Mouse (Mus musculus) right cerebral cortex, postnatal 14 days (tissue): ENCODE results near the gene Apbb2.
A peak's percentile ranks its signal among the peaks of the same experiment; 100 is the strongest.

Experiments used
- DNase-seq: peaks from one replicate; pipeline ENCODE4 v3.0.0; 2022

Apbb2 gene

DNA sequence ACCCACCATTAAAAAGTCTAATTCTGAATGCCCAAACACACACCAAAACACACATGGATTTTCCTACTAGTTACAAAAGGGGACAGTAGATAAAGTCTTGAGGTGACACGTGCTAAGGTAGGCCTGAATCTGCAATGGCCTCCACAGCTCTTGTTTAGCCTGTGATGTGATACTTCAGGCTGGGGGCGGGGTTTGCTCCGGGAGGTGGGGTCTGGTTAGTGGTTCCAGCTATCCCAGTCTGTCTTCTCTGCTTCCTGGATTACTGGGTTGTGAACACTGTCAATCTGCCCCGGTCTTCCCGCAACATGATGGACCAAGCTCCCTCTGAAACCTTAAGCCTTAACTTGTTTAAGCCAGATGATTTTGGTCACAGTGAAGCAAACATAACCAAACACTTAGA, 210.0 kb downstream of the Apbb2 start:
- no peak for DNase-seq

DNA sequence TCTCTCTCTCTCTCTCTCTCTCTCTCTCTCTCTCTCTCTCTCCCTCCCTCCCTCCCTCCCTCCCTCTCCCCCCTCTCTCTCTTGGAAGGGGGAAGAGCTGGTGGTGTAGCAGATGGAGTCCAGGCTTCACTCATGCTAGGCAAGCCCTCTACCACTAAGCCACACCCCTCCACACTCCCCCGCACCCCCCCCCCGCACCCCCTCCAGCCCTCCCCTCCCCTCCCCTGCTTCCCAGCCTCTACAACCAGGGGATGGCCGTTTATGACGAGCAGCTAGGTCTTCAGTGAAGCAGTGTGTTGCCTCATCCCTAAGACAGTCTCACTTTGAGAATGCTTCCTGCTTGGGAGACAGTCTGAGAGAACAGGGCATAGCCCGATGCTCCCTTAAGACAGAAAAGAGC, 210.6 kb downstream of the Apbb2 start:
- DNase-seq = no peak

DNA sequence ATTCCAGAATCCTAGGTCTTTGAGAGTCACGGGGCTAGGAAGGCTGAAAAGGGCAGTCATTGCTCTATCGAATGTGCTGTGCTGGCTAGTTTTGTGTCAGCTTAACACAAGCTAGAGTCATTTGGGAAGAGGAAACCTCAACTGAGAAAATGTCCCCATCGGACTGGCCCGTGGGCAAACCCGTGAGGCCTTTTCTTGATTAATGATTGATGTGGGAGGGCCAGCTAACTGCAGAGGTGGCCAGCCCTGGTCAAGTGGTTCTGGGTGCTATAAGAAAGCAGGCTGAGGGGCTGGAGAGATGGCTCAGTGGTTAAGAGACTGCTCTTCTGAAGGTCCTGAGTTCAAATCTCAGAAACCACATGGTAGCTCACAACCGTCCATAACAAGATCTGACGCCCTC, 212.2 kb downstream of the Apbb2 start:
- no peak for DNase-seq

- no peak for DNase-seq
These were observed 212.7 kb downstream of the Apbb2 start for GRCm38 (mm10) chr5:66405731-66406399.

DNA sequence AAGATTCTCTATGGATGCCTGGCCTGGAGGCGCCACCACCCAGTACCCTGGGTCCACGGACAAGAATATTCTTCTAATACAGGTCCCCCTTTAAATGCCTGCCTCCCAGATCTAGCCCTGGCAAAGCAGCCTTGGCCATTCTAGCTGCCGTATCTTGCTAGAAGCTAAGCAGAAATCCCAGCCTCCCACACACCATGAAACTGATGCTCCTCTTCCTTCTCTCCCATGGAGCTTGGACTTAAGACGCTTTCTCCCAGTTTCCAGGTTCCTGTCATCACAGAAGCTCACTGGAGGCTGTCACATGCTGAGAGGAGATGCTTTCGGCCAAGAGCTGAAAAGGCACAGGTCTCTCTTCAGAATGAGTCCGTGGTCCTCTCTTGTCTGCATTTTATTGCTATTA, 213.3 kb downstream of the Apbb2 start:
- DNase-seq = no peak

DNA sequence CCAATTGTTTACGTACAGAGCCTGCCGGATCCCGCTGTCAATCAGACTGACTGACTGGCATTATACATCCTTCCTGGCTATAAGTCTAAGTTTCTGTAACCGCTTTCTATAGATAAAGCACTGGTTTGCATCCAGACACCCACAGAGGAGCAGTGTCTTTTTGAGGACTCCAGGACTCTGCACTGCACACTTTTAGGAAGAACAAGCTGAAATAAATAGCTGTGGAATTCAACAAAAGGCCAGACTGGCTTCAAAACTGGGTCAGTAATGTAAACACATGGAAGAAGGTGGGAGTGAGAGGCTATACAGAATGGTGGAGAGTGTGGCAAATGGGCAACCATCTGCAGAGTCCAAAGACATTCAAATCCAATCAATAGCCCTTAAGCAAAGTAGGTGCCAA, 218.0 kb downstream of the Apbb2 start:
- DNase-seq = no peak

GRCm38 (mm10) chr5:66399264-66399620, 219.3 kb downstream of the Apbb2 start:
- DNase-seq = no peak

DNA sequence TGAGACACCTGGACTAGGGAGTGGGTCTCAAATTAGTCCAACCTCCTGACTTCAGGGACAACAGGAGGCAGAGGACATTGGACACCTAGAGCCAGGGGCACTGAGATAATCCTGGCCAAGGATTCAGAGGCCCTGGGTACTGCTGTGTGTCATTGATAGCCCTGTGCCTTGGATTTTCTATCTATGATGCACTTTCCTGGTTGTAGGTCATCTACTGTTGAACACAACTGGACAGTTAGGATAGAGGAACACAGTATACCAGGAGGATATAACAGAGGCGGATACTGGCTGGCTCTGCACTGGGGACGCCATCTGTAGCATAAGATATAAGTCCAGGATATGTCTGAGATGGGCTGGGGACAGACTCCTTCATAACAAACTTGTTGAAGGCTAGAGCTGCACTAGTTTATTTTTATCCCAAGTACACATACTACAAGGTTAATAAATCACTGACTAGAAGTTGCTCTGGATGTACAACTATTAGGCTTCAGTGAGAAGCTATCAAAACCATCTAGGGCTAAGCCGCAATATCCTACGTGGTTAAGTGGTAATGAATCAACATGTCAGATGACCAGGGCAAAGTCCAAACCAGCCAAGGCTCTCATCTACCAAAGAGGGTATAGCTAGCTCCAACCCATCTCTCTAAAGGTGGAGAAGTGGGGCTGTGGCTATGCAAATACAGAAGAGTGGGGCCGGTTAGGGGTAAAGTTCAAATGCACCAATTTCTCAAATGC, 219.9 kb downstream of the Apbb2 start:
- no peak for DNase-seq

GRCm38 (mm10) chr5:66393767-66394446, 224.7 kb downstream of the Apbb2 start:
- no peak for DNase-seq

DNA sequence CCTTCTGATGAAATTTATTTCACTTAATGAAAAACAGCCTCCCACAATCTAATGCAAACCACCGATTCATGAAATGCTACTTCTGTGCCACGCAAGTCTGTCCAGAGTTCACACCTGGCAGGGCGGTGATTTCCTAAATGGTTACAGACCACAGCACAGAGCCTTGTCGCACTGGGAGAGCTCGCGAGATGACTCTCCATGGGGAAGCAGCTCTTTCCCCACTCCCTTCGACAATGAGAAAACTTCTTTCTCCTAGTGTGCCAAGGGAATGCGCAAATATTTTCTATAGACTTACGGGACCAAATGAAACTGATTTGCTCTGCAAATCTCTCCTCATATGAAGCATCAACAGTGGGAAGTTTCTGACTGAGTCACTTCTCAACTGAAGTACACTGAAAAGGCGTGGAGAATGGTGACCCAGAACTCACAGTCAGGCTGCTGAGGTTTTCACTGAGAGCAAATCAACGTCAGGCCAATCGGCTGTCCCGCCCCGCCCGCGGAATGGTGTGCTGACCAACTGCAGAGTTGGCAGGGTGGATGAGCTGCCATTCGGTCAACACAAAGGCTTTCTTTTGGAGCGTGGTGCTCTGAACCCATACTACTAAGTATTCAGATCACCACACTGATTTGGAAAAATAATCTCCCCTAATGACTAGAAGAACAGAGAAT, 225.6 kb downstream of the Apbb2 start:
- DNase-seq = no peak

- no peak for DNase-seq
These were observed 226.8 kb downstream of the Apbb2 start for GRCm38 (mm10) chr5:66391771-66392170.

GRCm38 (mm10) chr5:66391299-66391698, 227.3 kb downstream of the Apbb2 start:
- DNase-seq = no peak

DNA sequence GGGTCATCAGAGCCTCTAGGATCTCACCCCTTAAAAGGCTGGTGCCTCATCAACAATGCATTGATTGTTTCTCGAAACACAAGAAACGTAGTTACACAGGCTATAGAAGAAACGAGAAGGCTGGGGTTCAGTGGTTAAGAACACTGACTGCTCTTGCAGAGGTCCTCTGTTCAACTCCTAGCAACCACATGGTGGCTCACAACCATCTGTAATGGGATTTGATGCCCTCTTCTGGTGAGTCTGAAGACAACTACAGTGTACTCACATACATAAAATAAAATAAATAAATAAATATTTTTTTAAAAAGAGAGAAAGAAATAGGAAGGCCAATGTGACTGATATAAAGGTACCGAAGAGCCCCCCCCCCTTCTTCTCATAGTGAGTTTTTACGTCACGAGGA, 228.0 kb downstream of the Apbb2 start:
- DNase-seq = no peak

DNA sequence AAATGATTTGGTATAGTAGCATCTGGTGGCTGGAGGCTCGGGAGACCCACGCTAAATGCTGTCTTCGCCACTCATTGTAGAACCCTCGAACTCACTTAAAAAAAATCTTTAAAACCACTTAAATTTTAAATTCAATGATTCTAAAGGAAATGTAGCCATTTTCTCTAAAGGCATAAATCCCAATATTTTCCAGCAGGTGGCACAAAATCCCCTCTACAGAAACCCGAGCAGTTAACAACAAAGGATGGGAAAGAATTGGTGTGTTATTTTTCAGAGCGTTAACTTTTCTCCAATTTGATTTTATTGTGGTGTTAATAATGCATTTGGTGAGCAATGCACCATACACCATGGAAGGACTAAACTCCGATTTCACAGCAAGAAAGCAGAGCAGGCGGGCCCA, 231.1 kb downstream of the Apbb2 start:
- DNase-seq = no peak

- DNase-seq = peak; percentile 61
These were observed 232.9 kb downstream of the Apbb2 start for GRCm38 (mm10) chr5:66385636-66386035.

DNA sequence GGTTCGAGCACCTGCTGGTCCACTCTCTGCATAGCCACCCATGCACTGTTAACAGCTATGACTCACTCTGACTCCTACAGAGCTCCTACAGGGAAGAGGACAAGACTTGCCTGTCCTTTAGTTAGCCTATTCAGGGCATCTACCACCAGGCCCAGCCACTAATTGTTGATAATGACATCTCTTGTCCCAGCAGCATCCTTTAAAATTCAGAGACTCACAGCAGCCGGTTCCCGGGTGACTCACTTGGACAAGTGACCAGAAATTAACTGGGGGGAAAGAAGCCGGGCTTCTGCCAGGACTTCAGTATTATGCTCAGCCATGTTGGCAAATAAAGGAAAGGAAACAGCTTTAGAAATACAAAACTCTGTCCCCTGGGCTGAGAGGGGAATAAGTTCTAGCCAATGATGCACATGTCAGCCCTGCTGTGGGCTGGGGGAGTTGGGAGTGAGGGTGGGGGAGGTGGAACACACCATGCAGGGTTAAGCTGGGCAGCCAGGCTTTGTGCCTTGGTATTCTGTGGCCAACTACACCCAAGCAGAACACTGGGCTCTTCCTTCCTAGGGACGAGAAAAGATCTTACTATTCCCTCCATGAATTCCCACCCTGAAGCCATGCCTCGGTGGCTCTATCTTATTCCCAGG, 233.7 kb downstream of the Apbb2 start:
- no peak for DNase-seq

- DNase-seq = no peak
These were observed 234.5 kb downstream of the Apbb2 start for GRCm38 (mm10) chr5:66384114-66384513.

- no peak for DNase-seq
These were observed 236.5 kb downstream of the Apbb2 start for GRCm38 (mm10) chr5:66382111-66382510.

GRCm38 (mm10) chr5:66378968-66379367, 239.6 kb downstream of the Apbb2 start:
- no peak for DNase-seq

DNA sequence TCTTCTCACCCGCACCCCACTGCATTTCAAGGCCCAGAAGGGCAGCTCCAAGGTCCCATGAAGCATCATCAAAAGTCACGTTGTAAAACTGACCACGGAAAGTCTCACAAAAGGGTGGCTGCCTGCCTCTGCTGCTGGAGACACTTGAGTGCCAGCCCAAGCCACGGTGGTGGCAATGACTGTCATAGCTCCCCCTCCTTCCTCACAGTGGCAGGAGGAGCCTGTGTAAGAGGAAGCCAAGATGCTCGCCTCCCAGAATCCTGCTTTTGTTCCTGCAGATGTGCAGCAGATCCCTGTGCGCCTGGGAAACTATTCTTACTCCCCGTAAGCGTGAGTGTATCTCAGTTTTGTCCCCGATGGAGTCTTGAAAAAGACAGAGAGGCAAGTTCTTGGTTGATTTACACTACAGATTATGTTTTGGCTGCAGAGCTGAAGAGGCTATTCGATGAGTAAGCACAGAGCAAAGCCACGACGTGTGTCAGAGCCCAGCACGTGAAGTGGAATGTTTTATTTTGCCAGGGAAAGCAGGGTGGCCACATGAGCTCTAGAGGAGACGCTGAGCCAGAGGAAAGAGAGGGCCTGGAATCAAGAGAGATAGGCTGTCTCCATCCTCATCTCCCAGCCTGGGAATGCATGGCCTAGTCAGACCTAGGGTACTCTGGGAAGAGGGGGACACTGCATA, 241.9 kb downstream of the Apbb2 start:
- no peak for DNase-seq

DNA sequence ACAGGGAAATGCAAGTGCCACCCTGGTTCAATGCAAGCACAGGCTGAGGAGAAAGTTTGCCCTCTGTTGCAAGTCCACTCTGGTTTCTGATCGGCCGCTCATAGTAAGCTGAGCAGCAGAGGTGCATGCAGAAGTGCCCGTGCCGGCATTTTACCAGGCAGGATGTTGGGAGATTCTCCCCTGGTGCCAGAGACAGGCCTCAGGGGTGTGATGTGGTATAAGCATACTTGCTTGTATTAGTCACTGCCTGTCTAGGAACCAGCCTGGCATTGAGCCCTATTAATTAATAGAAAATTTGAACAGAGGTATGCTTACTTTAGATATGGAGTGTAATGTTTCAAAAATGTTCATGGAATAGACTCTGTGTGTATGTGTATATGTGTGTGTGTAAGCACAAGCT, 244.2 kb downstream of the Apbb2 start:
- DNase-seq = no peak

DNA sequence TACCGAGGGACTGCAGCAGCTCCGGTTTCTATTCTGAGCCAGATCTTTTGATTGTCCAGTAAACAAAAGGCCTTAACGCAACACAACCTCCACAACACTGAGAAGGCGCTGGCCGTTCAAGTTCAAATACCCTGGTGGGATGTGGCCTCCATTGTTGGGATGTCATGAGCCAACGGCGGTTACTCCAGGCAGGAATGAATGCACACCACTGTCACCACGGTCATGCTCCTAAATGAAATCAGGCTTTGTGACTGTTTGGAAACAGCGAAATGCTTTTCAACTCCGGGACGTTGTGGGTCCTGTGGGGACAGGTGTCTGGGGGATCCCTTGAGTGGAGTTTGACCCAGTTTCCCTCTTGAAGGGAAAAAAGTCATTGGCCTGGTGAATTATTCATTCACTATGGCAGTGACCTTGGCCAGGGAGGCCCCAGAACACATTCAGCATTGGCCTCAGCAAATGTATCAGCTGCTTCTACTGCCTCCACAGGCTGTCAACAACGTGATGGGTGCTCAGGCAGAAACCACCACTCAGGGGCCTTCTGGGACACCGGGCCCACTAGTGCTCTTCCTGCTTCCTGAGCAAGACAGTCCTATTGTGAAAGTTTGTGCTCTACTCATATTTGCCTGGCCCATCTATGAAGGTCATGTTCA, 244.9 kb downstream of the Apbb2 start:
- DNase-seq = no peak
